Mouse (Mus musculus) erythroblast, embryonic 14.5 days (primary cell): ENCODE measurements around the gene Npepps. TPM values are rescaled to one million over a fixed set of nuclear protein-coding genes. Genes with fewer than 3 reads are reported as not detected.
"Not testable (repeated sequence)": the region's sequence is repeated elsewhere in the genome, so short reads cannot be mapped to it uniquely, and the experiment has no call there.

ENCODE experiments used
- H3K27me3 ChIP-seq: 2 replicates; pipeline ENCODE4 v1.6.1; 2012; ENCODE audit warnings: inconsistent platforms; ENCODE audit not compliant: control insufficient read depth
- H3K36me3 ChIP-seq: 2 replicates; pipeline ENCODE4 v1.6.1; 2012; ENCODE audit warnings: mild to moderate bottlenecking, inconsistent platforms; ENCODE audit not compliant: control insufficient read depth
- H3K4me1 ChIP-seq: 2 replicates; pipeline ENCODE4 v1.6.1; 2012; ENCODE audit warnings: inconsistent platforms; ENCODE audit not compliant: control insufficient read depth
- H3K4me3 ChIP-seq: replicated peaks from 2 replicates; pipeline ENCODE3; 2012; ENCODE audit warnings: moderate library complexity, mild to moderate bottlenecking, inconsistent platforms
- H3K9me3 ChIP-seq: 2 replicates; pipeline ENCODE4 v1.6.1; 2012; ENCODE audit warnings: low read length, inconsistent platforms, mixed read lengths; ENCODE audit not compliant: control insufficient read depth
- GATA1 ChIP-seq: IDR thresholded peaks from 2 replicates; pipeline ENCODE4 v1.6.1; 2012; ENCODE audit warnings: low read length, inconsistent platforms, mixed read lengths
- TAL1 ChIP-seq: IDR thresholded peaks from 3 replicates; pipeline ENCODE4 v1.6.1; 2012; ENCODE audit warnings: low read length, inconsistent platforms, mixed read lengths
- polyA plus RNA-seq: library from polyadenylated mRNA; stranded (reverse); fragments of >175 nt; gene quantifications from 2 replicates; pipeline ENCODE4 v1.2.3, GENCODE M21; 2012

Gene Npepps
- polyA plus RNA-seq, 1 experiment = 1.5 TPM

GRCm38 (mm10) chr11:97190992-97191391 lies 89.4 kb downstream of the Npepps start:
- peaks cover 32% of the 10 kb centered on the region for H3K36me3 ChIP-seq
- H3K4me3 ChIP-seq = no peak overlapping the region
- TF ChIP-seq GATA1 (no peak), TAL1 (no peak)
- no peaks in the 10 kb centered on the region for H3K9me3 ChIP-seq
- H3K4me1 ChIP-seq = peaks cover 35% of the 10 kb centered on the region
- no peaks in the 10 kb centered on the region for H3K27me3 ChIP-seq

DNA sequence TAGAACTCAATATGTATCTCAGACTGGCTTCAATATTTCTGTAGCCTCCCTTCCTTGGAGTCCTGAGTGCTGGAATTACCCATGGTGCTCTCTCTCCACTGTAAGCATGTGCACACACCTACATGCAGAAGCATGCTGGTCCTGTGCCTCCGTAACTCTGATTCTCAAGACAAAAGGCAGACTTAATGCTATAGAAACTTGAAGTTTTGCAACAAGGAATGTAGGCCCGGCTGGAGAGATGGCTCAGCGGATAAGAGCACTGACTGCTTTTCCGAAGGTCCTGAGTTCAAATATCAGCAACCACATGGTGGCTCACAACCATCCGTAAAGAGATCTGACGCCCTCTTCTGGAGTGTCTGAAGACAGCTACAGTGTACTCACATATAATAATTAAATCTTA lies 90.8 kb downstream of the Npepps start:
- not testable (repeated sequence) for H3K9me3 ChIP-seq, H3K27me3 ChIP-seq
- peaks cover 48% of the 10 kb centered on the region for H3K4me1 ChIP-seq
- peak overlapping the region; percentile 91 for H3K4me3 ChIP-seq
- H3K36me3 ChIP-seq = peaks cover 45% of the 10 kb centered on the region

GRCm38 (mm10) chr11:97189231-97189630 lies 91.2 kb downstream of the Npepps start:
- TF ChIP-seq GATA1 (no peak), TAL1 (no peak)
- H3K4me1 ChIP-seq = peaks cover 50% of the 10 kb centered on the region
- no peaks in the 10 kb centered on the region for H3K27me3 ChIP-seq
- peaks cover 49% of the 10 kb centered on the region for H3K36me3 ChIP-seq
- H3K9me3 ChIP-seq = no peaks in the 10 kb centered on the region
- H3K4me3 ChIP-seq = peak overlapping the region; percentile 91

DNA sequence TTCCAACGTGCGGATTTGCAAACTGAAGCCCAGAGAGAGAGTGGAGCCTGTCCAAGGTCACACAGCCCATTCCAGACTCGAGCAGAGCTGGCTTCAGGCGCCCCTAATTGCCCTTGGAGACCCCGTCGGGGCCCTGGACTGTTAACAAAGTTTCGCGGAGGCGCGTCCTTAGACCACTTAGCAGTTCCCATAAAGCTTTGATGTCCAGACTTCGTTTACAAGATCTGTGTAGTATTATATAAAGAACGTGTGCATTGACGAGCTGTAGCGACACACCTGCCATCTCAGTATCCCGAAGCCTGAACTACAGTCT lies 91.8 kb downstream of the Npepps start:
- Histone ChIP-seq H3K27me3 (no peaks in the 10 kb centered on the region), H3K4me1 (peaks cover 54% of the 10 kb centered on the region), H3K9me3 (no peaks in the 10 kb centered on the region), H3K4me3 (peak overlapping the region; percentile 91), H3K36me3 (peaks cover 56% of the 10 kb centered on the region)
- TF ChIP-seq TAL1 = no peak

DNA sequence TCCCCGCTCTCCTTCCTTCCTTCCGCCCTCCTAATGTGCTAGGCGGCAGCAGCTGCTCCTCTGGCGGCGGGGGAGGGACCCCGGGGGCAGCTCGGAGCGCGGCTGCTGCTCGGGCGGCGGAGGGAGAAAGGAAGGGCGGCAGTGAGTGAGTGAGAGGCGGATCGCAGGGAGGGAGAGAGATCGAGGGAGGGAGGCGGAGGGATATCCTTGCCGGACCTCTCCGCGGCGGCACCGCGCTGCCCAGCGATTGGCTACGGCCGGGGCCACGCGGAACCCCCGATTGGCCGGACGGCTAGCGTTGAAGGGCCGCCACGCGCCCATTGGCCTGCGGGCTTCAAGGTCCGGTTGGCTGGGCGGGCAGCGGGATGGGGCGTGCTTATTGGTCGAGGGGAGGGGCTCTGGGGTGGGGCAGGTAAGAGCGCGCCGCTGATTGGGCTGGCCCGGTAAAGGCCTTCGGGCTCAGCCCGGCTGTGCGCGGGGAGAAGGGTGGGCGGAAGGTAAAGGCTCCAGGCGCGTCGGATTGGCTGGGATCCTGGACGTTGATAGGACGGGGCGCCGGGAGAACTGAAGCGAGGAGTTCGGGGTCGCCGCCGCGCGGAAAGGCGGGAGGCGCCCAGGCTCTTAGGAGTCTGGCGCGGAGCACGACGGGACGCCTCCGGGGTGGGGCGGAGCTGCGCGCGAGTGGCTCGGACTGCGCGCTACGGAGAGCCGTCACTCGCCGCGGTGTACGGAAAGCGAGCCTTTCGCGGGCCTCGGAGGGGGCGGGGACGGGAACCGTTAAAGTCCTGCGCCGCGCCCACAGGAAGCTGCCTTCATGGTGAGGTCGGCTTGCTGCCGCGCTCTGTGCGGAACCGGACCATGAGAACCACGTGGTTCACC lies 92.4 kb downstream of the Npepps start, which contains the start of gene Kpnb1:
Kpnb1 (minus strand) TSS at position 118 of the 879 bp plus-strand sequence.
- no peaks in the 10 kb centered on the region for H3K9me3 ChIP-seq
- no peaks in the 10 kb centered on the region for H3K27me3 ChIP-seq
- H3K4me3 ChIP-seq = peak within 1 kb of the TSS; percentile 91
- TF ChIP-seq GATA1 = no peak
- no peak for TF ChIP-seq TAL1
- H3K36me3 ChIP-seq = peaks cover 62% of the 10 kb centered on the region
- H3K4me1 ChIP-seq = peaks cover 57% of the 10 kb centered on the region

- Histone ChIP-seq H3K4me3 (peak overlapping the region; percentile 91), H3K36me3 (peaks cover 68% of the 10 kb centered on the region), H3K9me3 (no peaks in the 10 kb centered on the region), H3K27me3 (no peaks in the 10 kb centered on the region), H3K4me1 (peaks cover 64% of the 10 kb centered on the region)
- TF ChIP-seq TAL1 = no peak
These were observed 93.3 kb downstream of the Npepps start for GRCm38 (mm10) chr11:97186947-97187763.

GRCm38 (mm10) chr11:97185704-97186614 lies 94.5 kb downstream of the Npepps start:
- TF ChIP-seq GATA1 (no peak), TAL1 (no peak)
- Histone ChIP-seq H3K9me3 (no peaks in the 10 kb centered on the region), H3K4me1 (peaks cover 62% of the 10 kb centered on the region), H3K4me3 (peak overlapping the region; percentile 91), H3K36me3 (peaks cover 71% of the 10 kb centered on the region), H3K27me3 (no peaks in the 10 kb centered on the region)

DNA sequence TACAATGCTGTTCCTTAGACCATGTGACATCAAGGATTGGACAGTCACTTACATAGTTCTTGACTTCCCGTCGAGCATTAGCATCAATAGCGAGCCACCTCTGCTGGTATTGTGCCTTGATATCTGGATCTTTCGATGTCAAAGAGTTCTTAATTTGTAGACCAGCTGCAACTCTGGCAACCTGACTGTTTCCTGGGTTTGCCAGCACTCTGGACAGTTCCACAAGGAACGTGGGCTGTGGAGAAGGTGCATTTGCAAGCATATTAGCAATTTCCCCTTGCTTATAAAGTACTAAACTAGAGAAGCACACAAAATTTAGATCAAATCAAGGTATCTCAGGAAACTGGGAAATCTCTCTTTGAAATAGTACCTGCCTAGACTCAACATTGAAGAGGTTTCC lies 95.6 kb downstream of the Npepps start:
- TF ChIP-seq TAL1 (no peak), GATA1 (no peak)
- Histone ChIP-seq H3K36me3 (peaks cover 74% of the 10 kb centered on the region), H3K9me3 (no peaks in the 10 kb centered on the region), H3K4me3 (no peak overlapping the region), H3K27me3 (no peaks in the 10 kb centered on the region), H3K4me1 (peaks cover 63% of the 10 kb centered on the region)
